Mouse (Mus musculus) urinary bladder, adult 2 months (tissue): ENCODE data around the gene 4931428L18Rik. TPM values are rescaled to one million over a fixed set of nuclear protein-coding genes. Genes with fewer than 3 reads are reported as not detected.

Experiments
- DNase-seq: peaks from one replicate; pipeline ENCODE4 v3.0.0; 2022; ENCODE audit warnings: low spot score
- polyA plus RNA-seq: library from polyadenylated mRNA; depleted of rRNA; stranded (reverse); fragments of >200 nt; gene quantifications from 2 replicates; pipeline ENCODE4 v1.2.3, GENCODE M21; 2012; rRNA removed

Gene 4931428L18Rik
- 0.07 and 0.10 TPM in 2 replicates for polyA plus RNA-seq

GRCm38 (mm10) chr1:31222564-31222963 is at the start of gene 4931428L18Rik, which contains the start of gene Pih1d3:
4931428L18Rik (minus strand) TSS chr1:31222684.
Pih1d3 (plus strand) TSS chr1:31222838.
- no peak for DNase-seq

DNA sequence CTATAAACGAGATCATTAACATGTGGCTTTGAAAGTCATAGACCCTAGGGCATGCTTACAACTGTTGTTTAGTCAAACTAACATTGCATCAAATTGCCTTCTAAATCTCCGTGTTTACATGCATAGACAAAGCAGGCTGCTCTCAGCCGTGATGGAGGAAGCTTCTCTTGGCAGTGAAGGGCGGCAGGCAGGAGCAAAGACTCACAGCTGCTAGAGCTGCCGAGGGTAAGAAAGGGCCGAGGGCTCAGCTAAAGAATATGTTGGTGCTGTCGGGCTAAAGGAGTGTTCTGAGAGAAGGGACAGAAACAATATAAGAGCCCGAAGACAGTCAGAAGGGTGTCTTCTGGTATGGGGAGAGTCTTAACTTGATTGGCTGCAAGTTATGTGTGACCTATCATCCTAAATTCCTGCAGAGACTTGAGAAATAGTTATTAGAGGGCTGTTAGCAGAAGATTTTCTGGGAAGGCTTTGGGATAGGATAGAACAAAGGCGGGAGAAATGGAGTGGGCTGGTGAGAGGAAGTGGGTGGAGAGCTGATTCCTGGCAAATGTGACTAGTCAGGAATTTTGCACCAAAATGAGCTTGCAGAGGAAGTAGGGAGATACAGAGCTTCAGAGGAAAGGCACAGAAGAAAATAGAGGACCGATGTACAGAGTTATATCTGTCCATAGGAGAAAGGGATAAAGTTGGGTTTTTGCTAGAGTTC is 37.9 kb upstream of the 4931428L18Rik start:
- no peak for DNase-seq

DNA sequence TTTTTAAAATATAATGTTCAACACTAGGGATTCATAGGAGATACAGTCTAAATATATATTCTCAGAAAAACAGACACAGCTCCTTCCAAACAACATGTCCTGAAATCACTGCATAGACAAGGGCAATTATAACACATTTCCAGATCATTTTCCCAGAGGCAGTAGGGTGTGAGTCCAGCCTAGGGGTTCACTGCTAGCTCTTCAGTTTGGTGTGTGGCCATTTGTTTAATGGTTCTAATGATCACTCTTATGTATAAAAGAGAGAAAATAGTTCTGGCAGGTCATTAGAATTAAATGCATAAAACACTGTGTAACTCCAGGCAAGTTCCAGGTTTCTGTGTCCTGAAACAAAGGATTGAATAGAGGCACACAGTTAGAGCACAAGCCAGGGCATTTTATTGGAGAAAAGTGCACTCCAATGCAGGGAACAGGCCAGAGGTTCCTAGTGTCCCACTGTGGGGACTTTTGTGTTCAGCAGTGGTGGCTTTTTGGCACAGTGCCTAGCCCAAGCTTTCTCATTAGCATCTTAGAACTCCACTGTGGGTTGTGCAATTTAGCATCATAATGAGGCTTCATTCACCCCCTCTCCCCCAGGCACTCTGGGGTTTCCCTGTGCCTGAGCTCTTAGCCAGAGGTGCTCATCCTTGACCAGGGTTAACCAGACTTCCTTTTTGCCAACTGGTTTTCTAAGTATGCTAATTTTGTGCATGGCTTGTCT is 11.0 kb upstream of the 4931428L18Rik start:
- no peak for DNase-seq

DNA sequence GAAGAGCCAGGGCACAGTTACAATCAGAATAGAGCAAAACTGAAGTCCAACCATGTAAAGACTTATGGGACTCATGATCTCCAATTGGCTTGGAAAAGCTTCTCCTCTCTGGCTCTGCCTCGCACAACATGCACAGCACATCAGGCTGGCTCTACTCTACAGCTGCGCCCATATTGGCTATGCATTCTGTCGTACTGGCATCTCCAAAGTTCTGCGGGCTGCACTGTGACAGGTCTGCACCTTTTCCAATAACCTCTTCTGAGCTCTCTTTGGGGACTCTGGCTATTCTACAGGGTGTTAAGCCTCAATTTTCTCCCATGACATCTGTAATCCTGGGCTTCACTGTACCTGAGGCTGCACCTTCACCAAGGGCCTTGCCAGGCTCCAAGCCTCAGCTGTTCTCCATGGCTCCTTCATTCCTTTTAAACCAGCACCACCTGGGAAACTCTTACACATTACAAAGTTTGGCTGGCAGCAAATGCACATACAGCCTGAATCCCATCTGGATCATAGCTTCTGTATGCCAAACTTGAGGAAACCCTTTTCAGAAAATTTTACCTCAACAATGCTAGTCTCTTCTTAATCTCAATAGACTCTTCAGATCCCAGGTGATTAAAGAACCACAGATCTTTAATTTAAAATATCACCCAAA is 1.8 kb downstream of the 4931428L18Rik start:
- DNase-seq: no peak

DNA sequence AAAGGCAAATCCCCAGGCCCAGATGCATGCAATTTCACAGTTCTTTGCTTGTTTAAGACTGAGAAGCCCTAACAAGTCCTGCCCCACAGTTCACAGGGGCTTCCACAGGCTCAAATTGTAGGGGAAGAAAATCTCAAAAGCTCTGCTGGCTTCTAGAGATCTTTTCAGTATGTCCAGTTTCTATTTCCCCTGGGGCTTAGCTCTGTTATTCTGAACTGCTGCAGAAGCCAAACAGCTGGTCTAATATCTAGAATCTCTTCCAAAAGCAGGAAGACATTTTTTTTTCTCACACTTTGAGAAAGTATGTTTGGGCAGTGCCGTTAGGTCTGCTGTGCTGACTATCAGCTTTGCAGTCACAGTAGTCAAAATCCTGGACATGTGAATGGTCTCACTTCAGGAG is 7.7 kb downstream of the 4931428L18Rik start:
- DNase-seq: no peak

DNA sequence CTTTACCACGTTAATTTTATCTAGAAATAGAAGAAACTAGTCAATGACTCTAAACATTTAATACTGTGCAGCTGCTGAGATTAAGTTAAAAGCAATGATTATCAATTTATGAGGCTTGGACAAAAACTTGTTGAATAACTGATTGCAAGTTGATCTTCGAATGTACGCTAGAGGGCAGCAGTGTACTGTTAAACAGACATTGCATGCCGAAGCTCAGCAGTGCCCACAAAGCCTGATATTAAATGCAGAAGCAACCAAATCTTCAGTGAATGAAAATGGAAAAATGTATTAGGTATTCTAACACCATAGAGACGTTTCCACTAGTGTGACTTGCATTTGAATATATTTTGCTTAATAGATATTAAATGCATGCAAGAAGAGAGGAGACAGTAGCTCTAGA is 12.3 kb downstream of the 4931428L18Rik start:
- no peak for DNase-seq

GRCm38 (mm10) chr1:31205770-31206169 is 16.7 kb downstream of the 4931428L18Rik start:
- no peak for DNase-seq

GRCm38 (mm10) chr1:31205346-31205745 is 17.1 kb downstream of the 4931428L18Rik start:
- no peak for DNase-seq

- DNase-seq: no peak
Measured at GRCm38 (mm10) chr1:31203771-31204170, 18.7 kb downstream of the 4931428L18Rik start.

- DNase-seq: no peak
Measured at GRCm38 (mm10) chr1:31196959-31197358, 25.5 kb downstream of the 4931428L18Rik start.

DNA sequence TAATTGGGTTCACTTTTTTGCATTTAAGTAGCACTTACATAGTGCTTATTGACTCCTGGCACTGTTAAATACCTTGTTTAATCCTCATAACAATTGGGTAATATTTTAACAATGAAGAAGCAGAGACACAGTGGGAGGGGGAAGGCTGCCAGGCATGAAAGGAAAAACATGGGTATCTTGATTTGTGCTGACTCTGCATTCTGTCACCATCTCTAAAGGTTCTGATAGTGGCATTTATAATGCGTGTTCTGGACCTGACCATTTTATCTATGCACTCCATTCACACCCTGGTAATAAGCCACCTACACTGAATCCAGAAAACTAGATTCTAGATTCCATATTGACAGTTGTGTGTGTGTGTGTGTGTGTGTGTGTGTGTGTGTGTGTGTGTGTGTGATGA is 26.9 kb downstream of the 4931428L18Rik start:
- no peak for DNase-seq

DNA sequence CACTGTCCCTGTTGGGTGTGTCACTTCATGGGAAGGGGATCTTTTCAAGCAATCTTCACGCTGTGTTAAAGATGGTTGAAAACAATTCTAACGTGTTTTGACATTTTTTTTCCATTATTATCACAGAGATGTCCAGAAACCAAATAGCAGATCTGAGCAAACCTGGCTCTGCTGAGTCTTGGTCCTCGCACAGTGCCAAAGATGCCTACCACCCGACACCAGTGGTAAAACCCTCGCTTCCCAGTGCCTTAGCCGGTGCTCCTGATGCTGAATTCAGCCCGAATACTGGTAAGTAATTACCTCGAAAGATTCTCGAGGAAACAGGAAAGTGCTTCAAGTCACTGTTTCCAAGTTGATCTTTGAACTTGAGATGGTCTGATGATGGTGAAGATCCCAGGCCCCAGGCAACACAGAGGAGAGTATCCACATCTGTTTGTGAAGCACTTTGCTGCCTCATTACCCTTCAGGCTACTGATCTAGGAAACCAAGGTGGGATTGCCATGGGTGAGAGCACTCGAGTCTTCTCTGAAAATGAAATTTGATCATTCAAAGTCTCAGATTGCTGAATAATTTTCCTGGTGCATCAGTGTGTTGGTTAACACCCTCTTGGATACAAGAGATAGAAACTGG is 32.1 kb downstream of the 4931428L18Rik start:
- no peak for DNase-seq

DNA sequence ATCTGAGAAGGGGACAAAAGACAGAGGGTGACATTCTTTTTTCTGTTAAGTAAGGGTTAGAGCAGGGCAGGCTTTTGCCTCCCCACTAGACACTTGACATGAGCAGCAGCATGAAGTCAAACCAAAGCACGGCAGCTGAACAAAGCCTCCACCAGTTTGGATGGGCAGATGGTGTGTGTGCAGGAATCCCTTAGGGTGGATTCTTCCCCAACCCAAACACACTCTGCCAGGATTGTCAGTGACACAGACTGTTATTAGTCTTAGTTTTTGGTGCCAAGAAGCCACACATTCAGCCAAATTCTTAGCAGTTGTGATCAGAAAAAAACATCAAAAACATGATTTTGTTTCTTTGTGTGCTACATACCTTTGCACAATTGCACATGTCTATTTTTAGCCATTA is 44.2 kb downstream of the 4931428L18Rik start:
- no peak for DNase-seq

DNA sequence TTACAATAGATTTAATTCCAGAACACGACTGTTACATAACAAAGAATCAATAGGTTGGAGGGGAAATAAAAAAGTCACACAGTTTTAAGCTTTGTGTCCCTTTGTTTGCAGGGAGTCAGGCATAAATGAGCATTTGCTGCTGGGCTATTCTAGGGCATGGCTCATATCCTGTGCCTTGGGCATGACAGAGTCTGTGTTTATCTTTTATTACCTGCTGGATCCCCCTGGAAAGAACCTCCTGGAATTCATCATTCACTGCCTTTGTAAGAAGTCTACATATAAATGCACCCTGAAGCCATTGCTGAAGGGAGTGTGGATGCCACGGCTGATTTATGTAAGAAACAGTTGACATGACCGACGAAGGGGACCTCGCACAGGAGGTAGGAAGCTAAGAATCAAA is 46.4 kb downstream of the 4931428L18Rik start, which contains the start of gene Lgsn:
Gene Lgsn, plus strand, starts transcription at position 301 of the 400 bp plus-strand sequence.
- no peak for DNase-seq

DNA sequence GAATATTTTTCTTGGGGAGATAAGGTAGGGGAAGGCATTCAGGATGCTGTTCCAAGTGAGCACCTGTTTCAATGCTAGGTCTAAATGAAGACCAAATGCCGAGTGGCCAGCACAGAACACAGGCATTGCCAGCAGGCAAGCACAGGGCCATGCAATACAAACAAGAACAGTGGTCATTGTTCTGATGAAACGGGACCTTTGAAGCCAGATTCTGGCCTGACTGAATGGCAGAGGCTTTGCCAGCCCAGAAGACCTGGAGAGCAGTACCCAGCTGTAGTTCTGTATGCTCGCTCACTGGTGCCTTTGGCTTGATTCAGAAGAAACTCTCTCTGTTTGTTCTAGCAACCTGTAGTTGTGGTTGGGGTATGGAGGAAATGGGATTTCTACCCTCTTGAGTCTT is 47.1 kb downstream of the 4931428L18Rik start:
- no peak for DNase-seq

GRCm38 (mm10) chr1:31165326-31166121 is 57.0 kb downstream of the 4931428L18Rik start:
- no peak for DNase-seq

GRCm38 (mm10) chr1:31164527-31165189 is 57.8 kb downstream of the 4931428L18Rik start:
- no peak for DNase-seq

- DNase-seq: no peak
Measured at GRCm38 (mm10) chr1:31156884-31157283, 65.6 kb downstream of the 4931428L18Rik start.

DNA sequence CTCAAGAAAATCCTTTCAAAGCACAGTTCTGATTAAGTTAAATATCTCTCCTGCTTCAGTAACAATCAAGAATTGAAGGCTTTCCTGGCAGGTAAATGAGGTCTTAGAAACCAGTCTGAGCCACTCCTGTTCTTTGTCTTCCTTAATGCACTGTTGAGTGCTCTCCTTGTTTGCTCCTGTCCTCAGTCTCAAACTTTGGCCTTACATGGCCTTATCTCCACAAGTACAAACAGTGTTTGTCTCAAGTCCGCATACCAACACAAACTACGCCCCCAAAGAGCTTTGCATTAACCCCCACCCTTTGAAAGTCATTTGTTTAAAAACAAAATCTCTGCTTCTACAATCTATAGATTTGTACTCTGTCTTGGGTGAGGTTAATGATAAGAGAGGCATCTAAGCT is 66.3 kb downstream of the 4931428L18Rik start:
- DNase-seq: no peak

DNA sequence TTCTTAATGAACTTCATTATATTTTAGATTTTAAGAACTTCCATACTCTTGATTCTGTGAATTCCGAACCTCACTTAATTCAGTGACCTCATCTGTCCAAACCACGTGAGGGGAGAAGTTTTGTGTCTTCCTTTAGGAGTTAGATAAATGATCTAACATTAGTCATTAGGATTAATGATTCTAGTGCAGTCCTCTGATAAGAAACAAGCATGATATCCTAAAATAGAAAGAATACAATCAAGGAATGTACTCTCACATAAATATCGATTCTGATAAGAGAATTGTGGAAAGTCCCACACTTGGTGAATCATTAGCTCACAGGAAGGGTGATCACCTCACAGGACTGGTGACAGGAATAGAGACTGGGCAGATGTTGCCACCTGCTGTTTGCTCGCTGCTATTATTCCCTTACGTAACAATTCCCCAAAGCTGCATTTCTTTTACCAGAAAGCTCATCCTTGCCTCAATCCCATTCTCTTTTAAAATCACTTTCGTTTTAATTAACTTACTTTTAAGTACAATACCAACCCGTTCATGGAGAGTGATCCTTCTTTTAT is 68.6 kb downstream of the 4931428L18Rik start:
- no peak for DNase-seq
